Mouse (Mus musculus) CH12.LX (cell line): ENCODE data around the gene Fermt2. TPM values are rescaled to one million over a fixed set of nuclear protein-coding genes. Genes with fewer than 3 reads are reported as not detected.

ENCODE experiments used
- DNase-seq: peaks from one replicate; pipeline ENCODE4 v3.0.0-alpha.2; 2013; ENCODE audit errors: extremely low read depth
- H3K27ac ChIP-seq: 2 replicates; pipeline ENCODE4 v1.5.1; 2012; ENCODE audit warnings: low read depth, mild to moderate bottlenecking, control low read depth, moderate library complexity; ENCODE audit not compliant: insufficient read depth
- H3K27me3 ChIP-seq: replicated peaks from 2 replicates; pipeline ENCODE3; 2012; ENCODE audit warnings: inconsistent platforms
- H3K36me3 ChIP-seq, 2 experiments: replicated peaks in 1 of 2; 2 replicates each; pipeline versions ENCODE3 to v1.6.1; 2012; ENCODE audit warnings: inconsistent platforms in 1 of 2, low read length in 1 of 2, mild to moderate bottlenecking in 1 of 2, mixed read lengths in 1 of 2, moderate library complexity in 1 of 2; ENCODE audit not compliant: control insufficient read depth in 1 of 2, insufficient read depth in 1 of 2
- H3K4me1 ChIP-seq, 2 experiments: 2 replicates each; pipeline ENCODE4 v1.6.1; 2012; ENCODE audit warnings: inconsistent platforms in 1 of 2, moderate library complexity in 1 of 2; ENCODE audit not compliant: insufficient read depth in 2 of 2, control insufficient read depth in 1 of 2
- H3K4me2 ChIP-seq: 2 replicates; pipeline ENCODE4 v1.6.1; 2012; ENCODE audit warnings: low read depth, mild to moderate bottlenecking, control low read depth; ENCODE audit not compliant: poor library complexity, insufficient read depth, severe bottlenecking
- H3K4me3 ChIP-seq, 3 experiments: fragments of 150-350 bp in 1 of 3; sonication (generic) in 1 of 3; replicated peaks in 1 of 3; 2 replicates each; pipeline versions ENCODE3 to v1.5.1; 2011 to 2012; ENCODE audit warnings: low read depth in 2 of 3, low read length in 2 of 3, mild to moderate bottlenecking in 2 of 3, moderate library complexity in 2 of 3, control low read depth in 1 of 3, improper control_type of control experiment in 1 of 3, inconsistent platforms in 1 of 3, mixed read lengths in 1 of 3; ENCODE audit not compliant: poor library complexity in 1 of 3
- H3K79me2 ChIP-seq: replicated peaks from 2 replicates; pipeline ENCODE4 v1.6.1; 2012; ENCODE audit warnings: mild to moderate bottlenecking, moderate library complexity; ENCODE audit not compliant: control insufficient read depth, poor library complexity, insufficient read depth, severe bottlenecking; ENCODE audit errors: extremely low read depth
- H3K9ac ChIP-seq: 2 replicates; pipeline ENCODE4 v1.6.1; 2012; ENCODE audit warnings: low read depth, mild to moderate bottlenecking, control low read depth, moderate library complexity; ENCODE audit not compliant: insufficient read depth
- H3K9me3 ChIP-seq: replicated peaks from 2 replicates; pipeline ENCODE3; 2012; ENCODE audit warnings: low read length, inconsistent platforms, mixed read lengths
- BHLHE40 ChIP-seq: IDR thresholded peaks from 2 replicates; pipeline ENCODE4 v1.6.1; 2011; ENCODE audit warnings: mild to moderate bottlenecking, low read depth, low read length, improper control_type of control experiment
- CHD1 ChIP-seq: IDR thresholded peaks from 2 replicates; pipeline ENCODE4 v1.6.1; 2012; ENCODE audit warnings: low read depth, low read length, improper control_type of control experiment, inconsistent platforms
- CHD2 ChIP-seq: IDR thresholded peaks from 2 replicates; pipeline ENCODE4 v1.6.1; 2011; ENCODE audit warnings: low read length, improper control_type of control experiment
- CTCF ChIP-seq, 2 experiments: IDR thresholded peaks in 1 of 2; conservative IDR thresholded peaks in 1 of 2; 2 replicates each; pipeline ENCODE4 v1.5.1; 2011 to 2012; ENCODE audit warnings: low read depth in 2 of 2, low read length in 2 of 2, improper control_type of control experiment in 1 of 2, inconsistent platforms in 1 of 2, mild to moderate bottlenecking in 1 of 2, moderate library complexity in 1 of 2
- E2F4 ChIP-seq: IDR thresholded peaks from 2 replicates; pipeline ENCODE4 v1.6.1; 2011; ENCODE audit warnings: low read depth, low read length, improper control_type of control experiment; ENCODE audit not compliant: insufficient replicate concordance
- ELF1 ChIP-seq: IDR thresholded peaks from 2 replicates; pipeline ENCODE4 v1.6.1; 2014; ENCODE audit warnings: low read depth, mild to moderate bottlenecking, inconsistent platforms, low read length, improper control_type of control experiment
- EP300 ChIP-seq: IDR thresholded peaks from 2 replicates; pipeline ENCODE4 v1.6.1; 2011; ENCODE audit warnings: low read length, improper control_type of control experiment
- ETS1 ChIP-seq: conservative IDR thresholded peaks from 2 replicates; pipeline ENCODE4 v1.6.1; 2012; ENCODE audit warnings: low read depth, mild to moderate bottlenecking, inconsistent platforms, low read length, improper control_type of control experiment, moderate library complexity
- GABPA ChIP-seq: IDR thresholded peaks from 2 replicates; pipeline ENCODE4 v1.6.1; 2012; ENCODE audit warnings: low read depth, low read length, improper control_type of control experiment, inconsistent platforms; ENCODE audit not compliant: insufficient replicate concordance
- IRF4 ChIP-seq: IDR thresholded peaks from 2 replicates; pipeline ENCODE4 v1.6.1; 2014; ENCODE audit warnings: low read depth, mild to moderate bottlenecking, inconsistent platforms, low read length, improper control_type of control experiment
- JUND ChIP-seq: conservative IDR thresholded peaks from 2 replicates; pipeline ENCODE4 v1.6.1; 2011; ENCODE audit warnings: low read depth, low read length, improper control_type of control experiment
- KAT2A ChIP-seq: IDR thresholded peaks from 2 replicates; pipeline ENCODE4 v1.6.1; 2012; ENCODE audit warnings: low read length, improper control_type of control experiment, inconsistent platforms; ENCODE audit not compliant: insufficient replicate concordance
- MAZ ChIP-seq: IDR thresholded peaks from 2 replicates; pipeline ENCODE4 v1.6.1; 2012; ENCODE audit warnings: low read depth, mild to moderate bottlenecking, inconsistent platforms, low read length, improper control_type of control experiment, moderate library complexity
- NELFE ChIP-seq: IDR thresholded peaks from 2 replicates; pipeline ENCODE4 v1.6.1; 2011; ENCODE audit warnings: low read depth, low read length, improper control_type of control experiment
- NRF1 ChIP-seq: IDR thresholded peaks from 2 replicates; pipeline ENCODE4 v1.6.1; 2014; ENCODE audit warnings: low read depth, mild to moderate bottlenecking, inconsistent platforms, low read length, improper control_type of control experiment, moderate library complexity
- PAX5 ChIP-seq: IDR thresholded peaks from 2 replicates; pipeline ENCODE4 v1.6.1; 2012; ENCODE audit warnings: low read length, inconsistent platforms, mixed read lengths
- POLR2A ChIP-seq: IDR thresholded peaks from 2 replicates; pipeline ENCODE4 v1.6.1; 2011; ENCODE audit warnings: low read depth, mild to moderate bottlenecking, improper control_type of control experiment, low read length
- POLR2AphosphoS2 ChIP-seq: IDR thresholded peaks from 2 replicates; pipeline ENCODE4 v1.6.1; 2011; ENCODE audit warnings: low read depth, low read length, improper control_type of control experiment
- RAD21 ChIP-seq: IDR thresholded peaks from 2 replicates; pipeline ENCODE4 v1.6.1; 2011; ENCODE audit warnings: low read depth, mild to moderate bottlenecking, low read length, improper control_type of control experiment, moderate library complexity
- RCOR1 ChIP-seq: conservative IDR thresholded peaks from 2 replicates; pipeline ENCODE4 v1.6.1; 2012; ENCODE audit warnings: low read depth, mild to moderate bottlenecking, inconsistent platforms, low read length, improper control_type of control experiment
- SMC3 ChIP-seq: IDR thresholded peaks from 2 replicates; pipeline ENCODE4 v1.6.1; 2011; ENCODE audit warnings: low read depth, low read length, improper control_type of control experiment
- TCF12 ChIP-seq: IDR thresholded peaks from 2 replicates; pipeline ENCODE4 v1.6.1; 2014; ENCODE audit warnings: low read depth, mild to moderate bottlenecking, inconsistent platforms, low read length, improper control_type of control experiment
- UBTF ChIP-seq: IDR thresholded peaks from 2 replicates; pipeline ENCODE4 v1.6.1; 2012; ENCODE audit warnings: low read depth, mild to moderate bottlenecking, inconsistent platforms, low read length, improper control_type of control experiment, moderate library complexity
- USF1 ChIP-seq: IDR thresholded peaks from 2 replicates; pipeline ENCODE4 v1.6.1; 2014; ENCODE audit warnings: low read depth, mild to moderate bottlenecking, inconsistent platforms, low read length, improper control_type of control experiment
- ZC3H11A ChIP-seq: IDR thresholded peaks from 2 replicates; pipeline ENCODE4 v1.6.1; 2012; ENCODE audit warnings: low read depth, mild to moderate bottlenecking, inconsistent platforms, low read length, improper control_type of control experiment
- ZMIZ1 ChIP-seq: IDR thresholded peaks from 2 replicates; pipeline ENCODE4 v1.6.1; 2012; ENCODE audit warnings: low read depth, mild to moderate bottlenecking, inconsistent platforms, low read length, improper control_type of control experiment
- dilution Hi-C: fragments of 300-500 bp; cut with MboI; formaldehyde crosslinking; loops from 2 replicates; pipeline ENCODE4 v1.14.3; 2020; ENCODE audit warnings: low sequenced_read_pairs; ENCODE audit not compliant: extremely low pct_unique_long_range_greater_than_20kb, extremely low pct_ligation_motif_present
- in situ Hi-C: fragments of 300-500 bp; cut with MboI; formaldehyde crosslinking; loops from 3 replicates; pipeline ENCODE4 v1.14.3; 2019; ENCODE audit warnings: low sequenced_read_pairs, low pct_ligation_motif_present, low pct_unique_long_range_greater_than_20kb, mixed read lengths
- polyA plus RNA-seq: library from polyadenylated mRNA; unstranded; fragments of >175 nt; gene quantifications from 2 replicates; pipeline ENCODE4 v1.2.1, GENCODE M21; 2012; ENCODE audit warnings: low read depth; ENCODE audit not compliant: insufficient read length
- total RNA-seq, 2 experiments: library from RNA; depleted of rRNA; stranded (reverse); fragments of 300-350 nt in 1 of 2; fragments of >200 nt in 1 of 2; gene quantifications; 2 replicates each; pipeline ENCODE4 v1.2.3; 2012 to 2014

Gene Fermt2
- total RNA-seq (2012; rRNA removed) (not detected in 2 replicates), total RNA-seq (2014; rRNA removed) (not detected in 2 replicates), polyA plus RNA-seq (0.25 and 0.41 TPM in 2 replicates)

DNA sequence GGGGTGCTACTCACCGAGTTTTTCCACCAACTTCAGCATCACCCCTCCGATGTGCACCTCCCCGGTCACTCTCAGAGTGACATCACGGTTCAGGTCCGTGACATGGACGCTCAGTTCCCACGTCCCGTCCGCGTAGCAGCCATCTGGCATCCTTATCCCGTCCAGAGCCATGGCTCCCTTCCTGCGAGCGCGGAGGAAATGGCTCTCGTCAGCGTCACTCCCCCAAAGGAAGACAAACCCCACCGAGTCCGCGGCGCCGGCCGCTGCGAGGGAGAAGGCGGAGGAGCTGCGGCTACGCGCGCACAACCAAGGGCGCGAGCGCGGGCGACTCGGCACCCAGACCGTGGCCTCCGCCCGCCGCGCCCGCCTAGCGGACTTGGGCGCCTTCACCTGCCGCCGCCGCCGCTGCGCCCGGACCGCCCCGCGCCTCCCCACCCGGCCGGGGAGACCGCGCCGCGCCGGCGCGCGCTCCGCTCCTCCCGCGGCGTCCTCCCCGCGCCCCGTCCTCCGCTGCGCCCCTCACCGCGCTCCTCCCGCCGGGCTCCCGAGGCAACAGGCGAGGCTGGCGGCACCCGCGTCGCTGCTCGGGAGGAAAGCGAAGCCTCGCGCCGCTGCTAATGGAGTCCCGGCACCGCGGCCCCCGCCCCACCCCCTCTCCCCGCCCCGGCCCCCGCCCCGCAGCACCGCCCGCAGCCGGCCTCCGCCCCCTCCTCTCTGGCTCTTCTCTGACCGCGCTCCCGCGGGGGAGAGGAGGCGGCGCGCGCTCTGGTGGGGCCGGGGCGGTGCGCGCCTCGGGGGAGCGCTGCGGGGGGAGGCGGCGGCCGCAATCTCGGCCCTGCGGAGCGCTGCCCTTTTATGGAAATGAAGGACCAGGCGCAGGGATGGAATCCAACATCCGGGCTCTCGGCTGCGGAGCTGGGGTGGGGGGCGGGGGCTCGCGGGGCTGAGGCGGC is at the start of gene Fermt2:
Fermt2 (minus strand) TSS at position 708 of the 953 bp plus-strand sequence.
- no peak for DNase-seq
- TF ChIP-seq POLR2A (no peak), CHD1 (no peak), EP300 (no peak), KAT2A (no peak), PAX5 (no peak), JUND (no peak), IRF4 (no peak), E2F4 (no peak), ELF1 (no peak), UBTF (no peak), ZMIZ1 (no peak), RCOR1 (no peak), NELFE (no peak)
- H3K9ac ChIP-seq: no peak within 1 kb of the TSS

GRCm38 (mm10) chr14:45566066-45566937 is 36.4 kb upstream of the Fermt2 start:
- peak overlapping the region in 1 of 3 experiments; percentile 19 for H3K4me3 ChIP-seq

More for the DNA sequence above, at the start of gene Fermt2:
- Histone ChIP-seq H3K9me3 (peaks cover 3% of the 10 kb centered on the region), H3K4me2 (no peak within 1 kb of the TSS), H3K4me1 (no peaks in the 10 kb centered on the region), H3K27ac (no peak within 1 kb of the TSS), H3K27me3 (no peaks in the 10 kb centered on the region), H3K4me3 (no peak within 1 kb of the TSS), H3K36me3 (no peaks in the 10 kb centered on the region), H3K79me2 (no peaks in the 10 kb centered on the region)
- dilution Hi-C loops: no loop called here
- in situ Hi-C loops: no loop called here

More at GRCm38 (mm10) chr14:45566066-45566937, 36.4 kb upstream of the Fermt2 start:
- no peaks in the 10 kb centered on the region for H3K9me3 ChIP-seq
- H3K4me2 ChIP-seq: no peak overlapping the region
- peaks cover 0 to 14% of the 10 kb centered on the region in 2 experiments; a peak in 3 of 4 replicates for H3K4me1 ChIP-seq
- H3K79me2 ChIP-seq: no peaks in the 10 kb centered on the region
- TF ChIP-seq POLR2A: no peak
- no peak for TF ChIP-seq NRF1
- no peak for TF ChIP-seq BHLHE40
- no peak for TF ChIP-seq POLR2AphosphoS2
- TF ChIP-seq IRF4: no peak
- TF ChIP-seq E2F4: no peak
- TF ChIP-seq CTCF (conservative IDR thresholded peaks at IDR 0.05 in 1 of 2, IDR thresholded peaks at IDR 0.05 in 1 of 2; ENCODE audit: low read depth in 2 of 2, low read length in 2 of 2): peak; percentile 68 to 77
- peak; percentile 79 for TF ChIP-seq SMC3
- TF ChIP-seq RAD21: peak; percentile 62
- no peak for TF ChIP-seq RCOR1
- peak; percentile 22; the same call in 1 of the 2 replicates for TF ChIP-seq ZC3H11A
- no peak for TF ChIP-seq MAZ
- no peak for TF ChIP-seq TCF12
- no peak for TF ChIP-seq PAX5
- TF ChIP-seq GABPA: no peak
- no peak for TF ChIP-seq JUND
- no peak for TF ChIP-seq USF1
- TF ChIP-seq ETS1: no peak
- TF ChIP-seq CHD2: no peak
- TF ChIP-seq NELFE: no peak
- dilution Hi-C loops (no loop called here), in situ Hi-C loops (loop anchor here (10.0 kb wide), 2 partner anchors 128 to 218 kb away; no protein-coding TSS in a partner anchor)
- DNase-seq: peak; percentile 66
- H3K9ac ChIP-seq: no peak overlapping the region
- H3K27ac ChIP-seq: no peak overlapping the region
- no peaks in the 10 kb centered on the region for H3K27me3 ChIP-seq
- no peaks in the 10 kb centered on the region for H3K36me3 ChIP-seq
